Mouse (Mus musculus): ENCODE data around the gene Fam83b.

Fam83b gene

DNA sequence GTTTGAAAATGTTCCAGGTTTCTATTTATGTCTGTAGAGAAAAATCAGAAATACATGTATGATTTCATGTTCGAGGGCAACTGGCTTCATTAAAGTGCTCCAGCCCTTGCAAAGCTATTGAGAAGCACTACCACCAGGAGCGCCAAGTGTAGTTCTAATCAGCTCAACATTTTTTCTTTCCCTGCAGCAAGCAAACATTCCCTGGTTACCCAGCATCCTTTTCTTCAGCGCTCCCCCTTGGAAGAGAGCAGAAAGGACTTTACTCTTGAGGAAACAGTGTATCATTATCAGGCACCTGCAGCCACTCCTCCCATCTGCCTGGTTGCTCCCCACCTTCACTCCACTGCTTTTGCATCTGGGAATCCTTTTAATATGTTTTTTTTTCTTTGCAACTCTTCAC, 45.3 kb downstream of the Fam83b start:
- DNase-seq (ENCODE audit: low read depth, low spot score) = no peak

DNA sequence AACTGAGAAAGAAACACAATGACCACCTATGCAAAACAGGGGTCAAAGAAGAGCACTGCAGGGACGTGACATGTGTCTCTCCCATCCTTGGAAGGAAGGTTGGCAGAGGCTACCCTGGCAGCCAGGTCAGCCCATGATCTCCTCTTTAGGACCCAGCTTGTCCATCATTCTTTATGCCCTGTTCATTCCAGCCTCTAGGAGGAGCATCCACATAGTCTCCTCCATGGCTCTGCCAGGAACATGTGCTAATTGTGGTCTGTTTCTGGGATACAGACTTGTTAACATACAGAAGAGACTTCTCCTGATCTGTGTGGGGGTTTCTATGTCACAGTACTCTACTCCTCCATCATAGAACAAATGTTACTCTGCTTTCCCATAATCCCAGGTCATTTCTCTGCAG, 48.3 kb downstream of the Fam83b start:
- no peak for DNase-seq (ENCODE audit: low read depth, low spot score)

DNA sequence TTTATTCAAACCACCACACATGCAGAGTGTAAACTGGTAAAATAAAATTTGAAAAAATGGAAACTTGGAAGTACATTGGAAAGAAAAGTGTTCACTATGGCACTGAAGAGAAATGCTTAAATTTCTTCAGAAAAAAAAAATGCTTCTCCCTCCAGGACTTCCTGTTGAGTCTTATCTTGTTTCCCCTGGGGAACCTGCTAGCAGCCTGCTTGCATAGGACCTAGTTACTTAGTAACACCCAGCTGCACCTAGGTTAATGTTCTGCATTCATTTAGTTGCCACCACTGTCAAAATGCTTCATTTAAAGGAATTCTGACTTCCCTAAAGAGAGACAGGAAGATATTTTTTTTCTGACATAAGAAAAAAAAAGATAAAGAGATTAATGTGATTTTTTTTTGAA, 61.3 kb downstream of the Fam83b start:
- DNase-seq (ENCODE audit: low read depth, low spot score) = no peak

DNA sequence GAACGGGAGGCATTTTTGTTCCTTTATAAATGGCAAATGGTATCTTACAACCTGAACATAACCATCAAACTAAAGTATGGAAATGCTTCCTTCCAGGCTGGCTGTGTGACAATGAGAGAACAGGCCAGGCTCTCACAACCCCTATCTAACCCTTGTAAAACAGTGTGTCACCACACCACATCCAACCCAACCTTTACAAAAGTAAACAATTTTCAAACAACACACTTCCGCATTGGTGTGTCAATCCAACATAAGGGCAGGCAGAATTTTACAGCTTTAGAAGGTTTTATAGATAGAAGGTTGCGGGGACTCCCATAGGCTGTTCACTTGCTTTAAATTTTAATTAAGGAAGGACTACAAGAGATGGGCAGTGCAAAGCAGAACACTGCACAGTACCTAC, 77.2 kb downstream of the Fam83b start:
- DNase-seq (ENCODE audit: low read depth, low spot score) = no peak

- DNase-seq (ENCODE audit: low read depth, low spot score) = no peak
These were observed 86.8 kb downstream of the Fam83b start for GRCm38 (mm10) chr9:76480088-76480487.

- DNase-seq (ENCODE audit: low read depth, low spot score) = no peak
These were observed 97.4 kb downstream of the Fam83b start for GRCm38 (mm10) chr9:76469500-76469899.

DNA sequence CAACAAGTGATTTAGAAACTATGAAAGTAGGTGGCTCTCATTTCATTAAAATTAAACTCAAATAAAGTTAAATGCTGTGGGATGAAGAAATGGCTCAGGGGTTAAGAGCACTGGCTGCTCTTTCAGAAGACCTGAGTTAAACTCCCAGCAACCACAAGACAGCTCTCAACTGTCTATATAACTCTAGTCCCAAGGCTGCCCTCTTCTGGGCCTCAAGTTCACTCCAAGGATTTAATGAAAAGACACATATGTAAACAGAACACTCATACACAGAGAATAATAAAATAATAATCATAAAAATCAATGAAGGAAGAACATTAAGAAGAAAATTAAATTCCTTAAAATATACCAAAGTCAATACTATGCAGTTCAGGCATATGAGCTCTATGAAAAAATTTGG, 105.4 kb downstream of the Fam83b start:
- no peak for DNase-seq (ENCODE audit: low read depth, low spot score)

- no peak for DNase-seq (ENCODE audit: low read depth, low spot score)
These were observed 111.2 kb downstream of the Fam83b start for GRCm38 (mm10) chr9:76455703-76456102.
